Mouse (Mus musculus) lung, embryonic 14.5 days (tissue): ENCODE measurements at regions not wholly inside any gene's neighbourhood (a gene's known extent, or its start where the extent isn't known, plus 50 kb on each side); places are given as distances from the start of the nearest gene placed in this dataset.

Source experiments
- ATAC-seq: fragments of 200-750 bp; cut with Nextera tagmentation; 2 replicates; pipeline ENCODE4 v1.8.0; 2017; ENCODE audit warnings: mild to moderate bottlenecking, moderate TSS enrichment, moderate library complexity; ENCODE audit not compliant: insufficient read depth
- DNase-seq: peaks from one replicate; pipeline ENCODE4 v3.0.0-alpha.2; 2015
- H3K27ac ChIP-seq: fragments of 300-500 bp; sonication (generic); 2 replicates; pipeline ENCODE4 v1.5.1; 2014; ENCODE audit warnings: low read depth, mild to moderate bottlenecking, moderate library complexity
- H3K27me3 ChIP-seq: fragments of 300-500 bp; sonication (generic); 2 replicates; pipeline ENCODE4 v1.6.1; 2014; ENCODE audit warnings: low read length, control low read depth; ENCODE audit not compliant: insufficient read depth
- H3K36me3 ChIP-seq: fragments of 300-500 bp; sonication (generic); 2 replicates; pipeline ENCODE4 v1.6.1; 2014; ENCODE audit warnings: control low read depth; ENCODE audit not compliant: insufficient read depth
- H3K4me1 ChIP-seq: fragments of 300-500 bp; sonication (generic); 2 replicates; pipeline ENCODE4 v1.6.1; 2014; ENCODE audit warnings: antibody characterized with exemption, control low read depth; ENCODE audit not compliant: insufficient read depth
- H3K4me2 ChIP-seq: fragments of 300-500 bp; sonication (generic); 2 replicates; pipeline ENCODE4 v1.6.1; 2014; ENCODE audit warnings: mild to moderate bottlenecking
- H3K4me3 ChIP-seq: fragments of 300-500 bp; sonication (generic); 2 replicates; pipeline ENCODE4 v1.5.1; 2014; ENCODE audit warnings: low read depth, low read length
- H3K9ac ChIP-seq: fragments of 300-500 bp; sonication (generic); 2 replicates; pipeline ENCODE4 v1.6.1; 2014
- H3K9me3 ChIP-seq: fragments of 300-500 bp; sonication (generic); 2 replicates; pipeline ENCODE4 v1.6.1; 2016; ENCODE audit warnings: low read depth, low read length, control low read depth
- CTCF ChIP-seq: IDR thresholded peaks from 2 replicates; pipeline ENCODE4 v1.5.1; 2016; ENCODE audit warnings: antibody characterized with exemption, low read depth
- WGBS: fragments of 180-500 bp; shearing (Covaris S2); extraction: QIAGEN DNeasy Blood & Tissue Kit; methylation state at CpG from one replicate; pipeline ENCODE4 v1.1.7; 2014; 5-methylcytosine and 5-hydroxymethylcytosine counted together

DNA sequence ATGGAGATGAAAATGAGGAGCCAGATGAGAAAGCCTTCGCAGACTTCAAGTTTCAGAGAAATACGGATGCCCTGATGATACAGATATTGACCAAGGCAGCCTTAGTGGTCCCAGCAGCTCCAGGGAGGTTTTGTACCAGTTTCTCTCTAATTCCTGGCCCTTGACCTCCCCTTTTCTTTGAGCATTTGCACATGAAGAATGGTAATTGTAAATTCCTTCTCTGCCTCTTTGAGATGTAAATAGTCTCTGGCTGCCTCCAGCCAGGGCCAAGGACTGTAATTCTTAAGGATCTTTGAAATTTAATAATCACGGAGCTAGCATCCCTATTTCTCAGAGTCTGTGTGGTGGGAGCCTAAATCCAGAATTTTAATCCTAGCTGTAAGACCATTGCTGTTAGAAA is 78.0 kb upstream of the Gm6793 start:
- 64% methylated on average over 3 of the region's 3 CpGs for WGBS
- TF ChIP-seq CTCF: no peak

DNA sequence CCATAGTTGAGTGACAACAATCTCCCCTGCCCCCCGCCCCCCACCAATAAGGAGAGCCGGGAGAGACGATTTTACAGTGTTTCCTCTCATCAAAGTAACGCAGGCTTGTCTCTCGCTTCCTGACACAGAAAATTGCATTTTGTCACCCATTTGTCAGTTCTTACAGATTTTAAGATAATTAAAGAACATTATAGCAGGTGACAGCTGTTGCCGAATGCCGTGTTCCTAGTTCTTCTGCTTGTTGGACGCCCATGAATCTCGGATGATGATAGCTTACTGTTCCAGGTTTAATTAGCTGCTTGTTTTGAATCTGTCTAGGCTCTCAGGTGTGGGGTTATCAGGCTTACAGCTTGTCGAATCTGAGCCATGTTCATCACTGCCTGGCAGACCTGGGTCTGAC is 63.8 kb upstream of the Gm6793 start:
- Histone ChIP-seq H3K27me3 (no peaks in the 10 kb centered on the region), H3K9ac (no peak overlapping the region), H3K9me3 (no peaks in the 10 kb centered on the region), H3K36me3 (no peaks in the 10 kb centered on the region), H3K4me2 (no peak overlapping the region), H3K27ac (no peak overlapping the region), H3K4me1 (no peaks in the 10 kb centered on the region), H3K4me3 (no peak overlapping the region)
- DNase-seq: no peak
- ATAC-seq: no peak
- 61% methylated on average over 10 of the region's 10 CpGs for WGBS
- no peak for TF ChIP-seq CTCF

More for the DNA sequence above, 78.0 kb upstream of the Gm6793 start:
- DNase-seq (no peak), ATAC-seq (no peak)
- Histone ChIP-seq H3K4me2 (no peak overlapping the region), H3K27me3 (no peaks in the 10 kb centered on the region), H3K4me3 (no peak overlapping the region), H3K36me3 (no peaks in the 10 kb centered on the region), H3K9ac (no peak overlapping the region), H3K27ac (no peak overlapping the region), H3K4me1 (no peaks in the 10 kb centered on the region), H3K9me3 (no peaks in the 10 kb centered on the region)

DNA sequence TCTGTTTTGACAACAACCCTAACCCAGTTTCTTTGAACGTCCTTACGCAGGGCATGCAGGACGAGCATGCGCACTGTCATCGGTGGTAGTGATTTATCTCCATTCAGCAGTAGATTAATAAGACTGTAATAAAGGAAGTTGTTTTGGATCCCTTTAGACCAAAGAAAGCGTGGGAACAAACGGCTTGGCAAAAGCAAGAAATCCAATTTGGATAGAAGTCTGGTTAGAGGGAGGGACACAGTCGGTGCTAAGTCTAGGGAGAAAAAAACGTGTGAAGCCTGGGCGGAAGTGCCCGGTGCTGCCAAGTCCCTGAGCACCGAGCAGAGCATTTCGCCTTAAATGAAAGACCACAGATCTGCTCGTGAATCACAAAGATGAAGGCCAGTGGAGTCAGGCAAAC is 57.4 kb upstream of the Gm6793 start:
- no peaks in the 10 kb centered on the region for H3K9me3 ChIP-seq
- no peaks in the 10 kb centered on the region for H3K27me3 ChIP-seq
- WGBS: 74% methylated on average over 14 of the region's 14 CpGs
- H3K36me3 ChIP-seq: no peaks in the 10 kb centered on the region
- no peak for ATAC-seq
- DNase-seq: no peak
- H3K27ac ChIP-seq: no peak overlapping the region
- H3K4me2 ChIP-seq: no peak overlapping the region
- H3K4me1 ChIP-seq: no peaks in the 10 kb centered on the region
- no peak overlapping the region for H3K4me3 ChIP-seq
- no peak for TF ChIP-seq CTCF
- H3K9ac ChIP-seq: no peak overlapping the region

DNA sequence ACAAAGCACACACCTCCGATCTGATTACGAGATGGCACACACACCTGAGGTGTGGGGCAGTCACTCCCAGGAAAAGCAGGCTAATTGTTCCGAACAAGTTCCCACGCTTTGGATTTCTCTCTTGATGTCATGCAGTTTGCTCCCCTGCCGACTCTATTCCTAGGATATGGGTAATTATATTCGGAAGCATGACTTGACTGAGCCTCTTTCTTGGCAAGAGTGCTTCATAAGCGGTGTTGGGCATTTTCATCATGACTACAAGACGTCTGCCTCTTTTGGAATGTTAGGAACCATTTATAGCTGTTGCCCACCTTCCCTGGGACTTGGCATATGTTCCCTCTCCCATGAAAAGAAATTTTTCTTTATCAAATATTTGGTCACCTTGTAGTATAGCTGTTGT is 55.4 kb upstream of the Gm6793 start:
- Histone ChIP-seq H3K36me3 (no peaks in the 10 kb centered on the region), H3K4me1 (no peaks in the 10 kb centered on the region), H3K4me2 (no peak overlapping the region), H3K9ac (no peak overlapping the region), H3K27ac (no peak overlapping the region), H3K4me3 (no peak overlapping the region), H3K27me3 (no peaks in the 10 kb centered on the region), H3K9me3 (no peaks in the 10 kb centered on the region)
- no peak for ATAC-seq
- 81% methylated on average over 8 of the region's 8 CpGs for WGBS
- TF ChIP-seq CTCF: no peak
- DNase-seq: no peak
